Mouse (Mus musculus): ENCODE results near the gene Nox1. TPM values are rescaled to one million over a fixed set of nuclear protein-coding genes. Genes with fewer than 3 reads are reported as not detected.

Gene Nox1
- total RNA-seq, 2 experiments from 2014 or later: not detected

DNA sequence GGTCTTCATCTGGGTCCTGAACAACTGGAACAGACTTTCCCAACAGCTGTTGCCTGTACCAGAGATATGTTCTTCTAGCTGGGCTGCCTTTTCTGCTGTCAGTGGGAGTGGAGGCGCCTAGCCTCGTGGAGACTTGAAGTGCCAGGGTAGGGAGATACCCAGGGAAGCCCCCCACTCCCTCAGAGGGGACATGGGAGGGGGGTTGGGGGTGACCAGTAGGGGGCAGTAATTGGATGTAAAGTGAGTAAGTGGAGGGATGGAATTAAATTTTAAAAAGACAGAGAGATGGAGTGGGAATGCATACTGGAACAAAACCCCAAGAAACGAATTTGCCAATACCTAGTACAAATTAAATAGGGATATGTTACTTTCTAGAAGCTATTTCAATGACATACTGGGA, 87.9 kb downstream of the Nox1 start:
- ATAC-seq (replicated peaks; ENCODE audit: low FRiP score, poor library complexity, severe bottlenecking): no peak

- no peak for ATAC-seq (replicated peaks; ENCODE audit: low FRiP score, poor library complexity, severe bottlenecking)
These were observed 89.5 kb downstream of the Nox1 start for GRCm38 (mm10) chrX:134132295-134132694.

GRCm38 (mm10) chrX:134128549-134128948, 93.2 kb downstream of the Nox1 start:
- no peak for ATAC-seq (replicated peaks; ENCODE audit: low FRiP score, poor library complexity, severe bottlenecking)

DNA sequence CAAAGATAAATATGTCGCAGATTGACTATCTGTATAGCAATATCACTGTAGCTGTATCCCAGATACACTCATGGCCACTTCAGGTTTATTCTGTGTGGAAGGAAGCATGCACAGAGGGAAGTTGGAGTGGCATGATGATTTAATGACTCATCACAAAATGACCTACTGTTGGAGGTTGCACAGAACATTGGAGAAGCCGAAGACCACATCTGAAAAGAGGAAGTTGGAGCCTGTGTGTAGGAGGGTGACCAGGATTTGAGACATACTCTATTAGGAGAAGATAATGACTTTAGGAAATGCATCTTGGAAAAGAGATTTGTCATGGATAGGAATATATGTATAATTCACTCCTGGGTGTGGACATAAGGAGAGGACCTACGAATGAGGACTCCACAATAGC, 105.3 kb downstream of the Nox1 start:
- ATAC-seq (replicated peaks; ENCODE audit: low FRiP score, poor library complexity, severe bottlenecking): no peak

DNA sequence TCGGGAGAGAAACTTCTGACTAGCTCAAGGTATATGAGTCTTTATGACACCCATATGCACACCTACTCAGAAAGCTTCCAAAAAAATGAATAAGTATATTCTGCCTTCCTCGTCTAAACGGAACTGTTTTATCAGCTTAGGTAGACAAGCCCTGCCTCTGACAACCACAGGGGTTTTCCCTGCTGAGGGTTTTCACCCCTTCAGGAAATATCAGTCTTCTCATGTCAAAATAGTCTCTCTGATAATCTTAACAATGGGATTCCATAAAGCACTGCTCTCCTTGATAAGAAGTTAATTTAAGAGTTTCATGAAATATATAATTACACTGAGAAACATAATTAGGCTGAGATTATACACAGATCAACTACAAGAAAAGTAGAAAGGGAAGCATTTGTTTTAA, 110.0 kb downstream of the Nox1 start:
- ATAC-seq (replicated peaks; ENCODE audit: low FRiP score, poor library complexity, severe bottlenecking): no peak

- no peak for ATAC-seq (replicated peaks; ENCODE audit: low FRiP score, poor library complexity, severe bottlenecking)
These were observed 119.1 kb downstream of the Nox1 start for GRCm38 (mm10) chrX:134102641-134103040.

GRCm38 (mm10) chrX:134085453-134085852, 136.3 kb downstream of the Nox1 start:
- ATAC-seq (replicated peaks; ENCODE audit: low FRiP score, poor library complexity, severe bottlenecking): no peak

DNA sequence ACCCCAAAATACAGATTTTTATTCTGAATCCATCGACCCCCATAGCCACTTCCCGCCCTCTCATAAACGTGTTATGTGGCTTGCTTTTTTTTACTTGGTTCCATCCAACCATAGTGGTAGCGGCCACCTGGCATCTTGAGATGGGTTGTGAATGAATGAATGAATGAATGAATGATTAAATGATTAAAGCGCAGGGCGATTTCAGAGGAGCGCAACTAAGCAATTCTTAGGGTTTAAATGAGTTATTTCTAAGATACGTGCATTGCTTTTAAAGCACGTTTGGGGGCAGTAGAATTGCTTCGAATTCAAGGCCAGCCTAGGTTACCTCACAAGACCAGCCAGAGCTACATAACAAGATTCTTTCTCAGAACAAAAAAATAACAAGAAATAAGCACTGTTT, 162.0 kb downstream of the Nox1 start:
- peak; percentile 51; the same call in 1 of the 2 replicates for ATAC-seq (replicated peaks; ENCODE audit: low FRiP score, poor library complexity, severe bottlenecking)

DNA sequence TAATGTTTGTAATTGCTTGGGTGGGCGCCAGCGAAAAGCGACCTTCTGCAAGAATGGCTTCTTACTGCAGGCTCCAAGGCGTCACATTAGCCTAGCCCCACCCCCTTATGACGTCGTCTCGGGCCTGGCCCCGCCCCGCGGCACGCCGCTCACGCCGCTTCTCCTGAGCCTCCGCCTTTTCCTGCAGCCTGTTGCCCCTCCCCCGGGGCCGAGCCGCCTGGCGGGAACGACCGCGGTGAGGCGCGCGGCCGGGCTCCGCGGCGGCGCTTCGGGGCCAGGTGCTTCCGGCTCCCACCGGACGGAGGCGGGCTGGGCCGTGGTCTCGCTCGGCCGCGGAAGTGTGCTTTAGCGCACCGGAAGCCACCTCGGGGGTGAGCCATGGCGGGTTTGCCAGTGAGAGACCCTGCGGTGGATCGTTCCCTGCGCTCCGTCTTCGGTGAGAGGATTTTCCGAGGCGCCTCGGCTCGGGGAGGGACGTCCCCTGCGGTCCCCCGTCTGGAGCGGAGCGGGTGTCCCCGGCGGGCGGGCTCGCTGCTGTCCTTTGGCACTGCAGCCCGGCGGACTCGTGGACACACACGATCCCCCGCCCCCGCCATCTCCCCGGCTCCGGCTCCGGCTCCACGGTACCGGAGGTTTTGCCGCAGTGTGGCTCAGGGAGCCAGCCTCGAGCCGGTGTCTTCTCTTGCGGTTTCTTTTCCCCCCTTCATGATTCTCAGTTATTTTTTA, 162.6 kb downstream of the Nox1 start, which contains the start of gene Cstf2:
TSS of gene Cstf2 (plus strand) at position 201 of the 726 bp plus-strand sequence.
- peak; percentile 100 for ATAC-seq (replicated peaks; ENCODE audit: low FRiP score, poor library complexity, severe bottlenecking)

GRCm38 (mm10) chrX:134058040-134058875, 163.5 kb downstream of the Nox1 start:
- no peak for ATAC-seq (replicated peaks; ENCODE audit: low FRiP score, poor library complexity, severe bottlenecking)

- no peak for ATAC-seq (replicated peaks; ENCODE audit: low FRiP score, poor library complexity, severe bottlenecking)
These were observed 164.9 kb downstream of the Nox1 start for GRCm38 (mm10) chrX:134056897-134057296.

DNA sequence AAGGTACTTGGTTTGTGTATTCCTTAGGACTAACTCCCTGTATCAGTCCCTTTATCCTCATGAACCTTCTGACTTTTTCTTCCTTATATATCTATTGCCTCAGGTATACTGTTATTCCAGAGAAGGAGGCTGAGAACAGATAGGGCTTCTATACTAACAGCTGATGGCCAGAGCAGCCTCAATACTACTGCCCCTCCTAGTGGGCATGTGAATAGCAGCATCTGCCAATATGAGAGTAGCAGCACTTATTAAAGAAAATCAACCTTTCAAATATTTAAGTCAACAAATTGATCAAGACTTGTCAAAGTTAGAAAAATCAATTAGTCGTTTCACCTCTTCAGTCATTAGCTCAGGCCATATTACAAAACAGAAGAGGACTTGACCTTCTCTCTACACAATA, 172.8 kb downstream of the Nox1 start:
- no peak for ATAC-seq (replicated peaks; ENCODE audit: low FRiP score, poor library complexity, severe bottlenecking)

Other genes with a start within 250 kb of the Nox1 start
- gene Sytl4, start 240.1 kb downstream of the Nox1 start, total RNA-seq (2015; ENCODE audit: low replicate concordance): 0.84 and 1.1 TPM in 2 replicates
- gene Sytl4, start 240.1 kb downstream of the Nox1 start, total RNA-seq (2017; ENCODE audit: low replicate concordance): 1.3 TPM in 1 of 2 replicates, not detected in the other
- 29.2 and 41.5 TPM in 2 replicates for gene Cstf2, start 162.8 kb downstream of the Nox1 start, total RNA-seq (2015; ENCODE audit: low replicate concordance)
- gene Cstf2, start 162.8 kb downstream of the Nox1 start, total RNA-seq (2017; ENCODE audit: low replicate concordance): 19.5 and 61.5 TPM in 2 replicates
- gene Xkrx, start 59.9 kb downstream of the Nox1 start, total RNA-seq (2015; ENCODE audit: low replicate concordance): not detected in 2 replicates
- not detected in 2 replicates for gene Xkrx, start 59.9 kb downstream of the Nox1 start, total RNA-seq (2017; ENCODE audit: low replicate concordance)
- not detected in 2 replicates for gene Arl13a, start 34.5 kb downstream of the Nox1 start, total RNA-seq (2015; ENCODE audit: low replicate concordance)
- gene Arl13a, start 34.5 kb downstream of the Nox1 start, total RNA-seq (2017; ENCODE audit: low replicate concordance): not detected in 2 replicates
- 10.5 and 12.6 TPM in 2 replicates for gene Trmt2b, start 55.0 kb upstream of the Nox1 start, total RNA-seq (2015; ENCODE audit: low replicate concordance)
- gene Trmt2b, start 55.0 kb upstream of the Nox1 start, total RNA-seq (2017; ENCODE audit: low replicate concordance): 7.7 and 8.0 TPM in 2 replicates
- gene Tmem35a, start 73.3 kb upstream of the Nox1 start, total RNA-seq (2015; ENCODE audit: low replicate concordance): not detected in 2 replicates
- gene Tmem35a, start 73.3 kb upstream of the Nox1 start, total RNA-seq (2017; ENCODE audit: low replicate concordance): not detected in 2 replicates
- gene Cenpi, start 86.1 kb upstream of the Nox1 start, total RNA-seq (2015; ENCODE audit: low replicate concordance): 77.1 and 113 TPM in 2 replicates
- 58.4 and 61.5 TPM in 2 replicates for gene Cenpi, start 86.1 kb upstream of the Nox1 start, total RNA-seq (2017; ENCODE audit: low replicate concordance)
- 2.2 and 6.7 TPM in 2 replicates for gene Drp2, start 182.6 kb upstream of the Nox1 start, total RNA-seq (2015; ENCODE audit: low replicate concordance)
- gene Drp2, start 182.6 kb upstream of the Nox1 start, total RNA-seq (2017; ENCODE audit: low replicate concordance): 3.9 and 4.4 TPM in 2 replicates